Mouse (Mus musculus): ENCODE measurements around the gene Tcea3.

Gene Tcea3

DNA sequence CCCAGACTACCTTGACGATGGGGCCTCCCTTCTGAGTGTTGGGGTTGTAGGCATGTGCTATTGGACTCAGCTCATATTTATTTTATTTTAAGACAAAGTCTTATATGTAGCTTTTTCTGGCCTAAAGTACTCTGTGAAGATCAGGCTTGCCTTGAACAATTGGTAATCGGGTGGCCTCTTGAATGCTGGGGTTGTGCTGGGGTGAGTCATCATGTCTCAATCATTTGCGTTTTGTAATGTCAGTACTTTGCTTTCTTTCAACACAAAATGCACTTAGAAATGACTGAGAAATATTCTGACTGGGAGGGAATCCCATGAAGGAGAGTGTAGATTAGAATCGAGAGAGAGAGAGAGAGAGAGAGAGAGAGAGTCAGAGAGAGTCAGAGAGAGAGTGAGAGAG is 72.5 kb downstream of the Tcea3 start:
- no peak for DNase-seq (ENCODE audit: low spot score)

DNA sequence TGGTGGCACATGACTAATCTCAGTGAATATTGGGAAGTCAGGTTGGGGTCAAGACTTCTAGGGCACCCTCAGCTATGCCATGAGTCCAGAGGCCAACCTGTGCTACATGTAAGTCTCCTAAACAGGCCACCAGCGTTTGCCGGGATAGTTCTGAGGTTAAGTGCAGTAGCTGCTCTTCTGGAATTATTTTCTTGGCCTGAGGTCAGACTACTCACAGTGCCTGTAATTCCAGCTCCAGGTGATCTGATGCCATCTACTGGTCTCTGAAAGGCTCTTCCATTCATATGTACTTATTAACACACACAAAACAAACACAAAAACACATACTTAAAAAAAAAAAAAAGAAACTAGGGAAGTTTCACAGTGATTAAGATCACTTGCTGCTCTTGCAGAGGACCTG is 76.7 kb downstream of the Tcea3 start:
- DNase-seq (ENCODE audit: low spot score): no peak

Measured in testis, postnatal 10 days (tissue).